Mouse (Mus musculus): ENCODE results near the gene Zfp808.
"Not testable (repeated sequence)": the region's sequence is repeated elsewhere in the genome, so short reads cannot be mapped to it uniquely, and the experiment has no call there.

Zfp808 gene

DNA sequence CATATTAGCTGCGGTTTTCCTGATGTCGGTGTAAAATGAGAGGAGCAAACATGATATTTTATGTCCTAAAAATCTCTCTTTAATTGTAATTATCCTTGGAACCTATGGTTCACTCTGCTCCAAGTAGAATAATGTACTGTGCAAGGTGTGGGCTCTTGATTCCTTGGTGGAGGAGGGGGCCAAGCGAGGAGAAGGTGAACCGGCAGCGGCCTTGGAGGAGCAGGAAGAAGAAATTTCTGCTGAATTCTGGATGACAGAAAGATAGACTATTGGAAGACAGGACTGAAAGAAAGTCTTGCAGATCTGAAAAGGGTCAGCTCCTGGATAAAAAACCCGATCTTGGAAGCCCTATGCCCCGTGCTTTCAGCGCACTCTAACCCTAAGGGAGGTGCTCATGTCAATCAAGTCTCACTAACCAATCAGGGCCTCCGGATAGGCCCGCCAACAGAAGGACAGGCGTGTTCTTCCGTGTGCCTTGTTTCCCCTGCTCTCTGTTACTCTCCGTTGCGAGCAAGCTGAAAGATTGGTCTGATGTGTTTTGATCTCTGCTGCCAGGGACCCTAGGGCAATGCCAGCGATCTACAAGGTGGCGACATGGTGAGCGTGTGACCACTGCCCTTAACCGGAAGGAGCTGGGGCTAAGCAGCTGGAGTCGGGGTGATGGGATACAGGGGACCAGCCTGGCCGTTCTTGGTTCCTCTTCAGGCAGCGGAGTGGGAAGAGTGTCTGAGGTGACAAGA is at the start of gene Zfp808:
TSS of gene Zfp808 (plus strand) at position 455 of the 740 bp plus-strand sequence.
- DNase-seq (ENCODE audit: low spot score in 2 of 2), result peak; percentile 13 to 43

DNA sequence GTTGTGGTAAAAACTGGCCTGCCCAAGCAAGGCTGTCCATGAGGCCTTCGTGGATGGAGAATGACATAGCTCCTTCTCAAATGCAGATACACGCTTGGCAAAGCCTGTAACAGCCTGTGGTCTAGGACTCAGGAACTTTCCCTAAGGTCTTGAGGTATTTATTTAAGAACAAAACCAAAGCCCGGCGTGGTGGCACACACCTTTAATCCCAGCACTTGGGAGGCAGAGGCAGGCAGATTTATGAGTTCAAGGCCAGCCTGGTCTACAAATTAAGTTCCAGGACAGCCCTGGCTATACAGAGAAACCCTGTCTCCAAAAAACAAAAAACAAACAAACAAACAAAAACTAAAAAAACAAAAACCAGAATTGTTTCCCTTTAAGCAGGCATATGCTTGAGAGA is 30.9 kb upstream of the Zfp808 start:
- not testable (repeated sequence) for DNase-seq (ENCODE audit: low spot score in 2 of 2)

DNA sequence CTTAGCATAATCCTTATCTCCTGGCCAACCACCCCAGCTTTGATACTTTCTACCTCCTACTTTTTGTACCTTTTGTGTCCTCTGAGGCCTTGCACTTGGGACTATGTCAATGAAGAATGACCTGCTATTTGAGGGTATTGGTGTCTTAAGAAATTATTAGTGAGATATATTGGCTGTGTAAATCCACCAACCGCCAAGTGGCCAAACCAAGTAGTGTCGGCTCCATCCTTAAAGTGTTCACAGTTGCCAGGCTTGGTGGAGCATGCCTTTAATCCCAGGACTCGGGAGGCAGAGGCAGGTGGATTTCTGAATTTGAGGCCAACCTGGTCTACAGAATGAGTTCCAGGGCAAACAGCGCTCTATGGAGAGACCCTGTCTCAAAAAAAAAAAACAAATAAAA is 30.2 kb upstream of the Zfp808 start:
- DNase-seq (ENCODE audit: low spot score in 2 of 2), result not testable (repeated sequence)

DNA sequence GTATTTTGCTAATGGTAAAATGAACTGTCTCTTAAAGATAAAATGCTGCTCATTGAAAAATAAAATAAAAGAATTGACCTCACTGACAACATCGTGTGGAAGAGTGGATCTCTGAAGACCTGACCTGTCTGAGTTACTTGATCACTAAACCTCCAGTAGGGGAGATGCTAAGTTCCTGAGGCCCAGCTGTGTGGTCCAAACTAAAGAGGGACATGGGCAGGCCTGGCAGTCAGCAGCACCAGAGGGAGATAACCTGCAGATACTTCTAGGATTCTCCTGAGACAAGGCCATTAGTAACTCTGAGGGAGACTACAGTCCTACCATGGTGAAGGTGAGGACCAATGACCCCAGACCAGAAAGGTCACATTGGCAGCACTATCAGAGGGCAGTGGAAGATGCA is 27.3 kb upstream of the Zfp808 start:
- not testable (repeated sequence) for DNase-seq (ENCODE audit: low spot score in 2 of 2)

DNA sequence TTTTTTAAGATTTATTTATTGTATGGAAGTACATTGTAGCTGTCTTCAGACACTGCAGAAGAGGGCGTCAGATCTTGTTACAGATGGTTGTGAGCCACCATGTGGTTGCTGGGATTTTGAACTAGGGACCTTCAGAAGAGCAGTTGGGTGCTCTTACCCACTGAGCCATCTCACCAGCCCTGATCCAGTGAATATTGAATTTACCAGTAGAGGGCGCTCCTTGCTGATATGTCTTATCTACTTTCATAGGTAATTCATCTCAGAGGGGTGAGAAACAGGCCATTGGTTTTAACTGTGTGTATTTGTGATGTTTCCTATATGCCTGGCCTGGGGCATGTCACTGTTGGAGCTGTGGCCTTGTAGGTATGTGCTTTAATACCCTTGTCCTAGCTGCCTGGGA is 13.8 kb upstream of the Zfp808 start:
- DNase-seq (ENCODE audit: low spot score in 2 of 2), result not testable (repeated sequence)

DNA sequence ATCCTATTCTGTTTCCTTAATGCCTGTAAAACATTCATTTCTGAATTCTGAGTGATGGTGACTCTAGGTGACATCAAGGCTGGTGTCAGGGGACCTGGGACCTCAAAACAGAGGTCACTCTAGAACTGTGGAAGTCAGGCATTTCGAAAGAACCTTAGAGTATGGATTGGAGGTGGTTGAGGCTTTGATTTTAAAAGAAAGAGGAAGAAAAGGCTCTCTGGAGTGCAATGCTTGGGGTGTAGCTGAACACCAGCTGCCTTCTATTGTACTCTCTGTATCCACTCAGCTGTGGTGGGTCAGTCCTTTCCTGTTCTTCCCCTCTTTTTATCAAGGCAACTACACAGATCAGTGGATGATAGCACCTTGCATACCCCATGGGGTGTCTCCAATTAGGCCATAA is 8.1 kb upstream of the Zfp808 start:
- not testable (repeated sequence) for DNase-seq (ENCODE audit: low spot score in 2 of 2)

DNA sequence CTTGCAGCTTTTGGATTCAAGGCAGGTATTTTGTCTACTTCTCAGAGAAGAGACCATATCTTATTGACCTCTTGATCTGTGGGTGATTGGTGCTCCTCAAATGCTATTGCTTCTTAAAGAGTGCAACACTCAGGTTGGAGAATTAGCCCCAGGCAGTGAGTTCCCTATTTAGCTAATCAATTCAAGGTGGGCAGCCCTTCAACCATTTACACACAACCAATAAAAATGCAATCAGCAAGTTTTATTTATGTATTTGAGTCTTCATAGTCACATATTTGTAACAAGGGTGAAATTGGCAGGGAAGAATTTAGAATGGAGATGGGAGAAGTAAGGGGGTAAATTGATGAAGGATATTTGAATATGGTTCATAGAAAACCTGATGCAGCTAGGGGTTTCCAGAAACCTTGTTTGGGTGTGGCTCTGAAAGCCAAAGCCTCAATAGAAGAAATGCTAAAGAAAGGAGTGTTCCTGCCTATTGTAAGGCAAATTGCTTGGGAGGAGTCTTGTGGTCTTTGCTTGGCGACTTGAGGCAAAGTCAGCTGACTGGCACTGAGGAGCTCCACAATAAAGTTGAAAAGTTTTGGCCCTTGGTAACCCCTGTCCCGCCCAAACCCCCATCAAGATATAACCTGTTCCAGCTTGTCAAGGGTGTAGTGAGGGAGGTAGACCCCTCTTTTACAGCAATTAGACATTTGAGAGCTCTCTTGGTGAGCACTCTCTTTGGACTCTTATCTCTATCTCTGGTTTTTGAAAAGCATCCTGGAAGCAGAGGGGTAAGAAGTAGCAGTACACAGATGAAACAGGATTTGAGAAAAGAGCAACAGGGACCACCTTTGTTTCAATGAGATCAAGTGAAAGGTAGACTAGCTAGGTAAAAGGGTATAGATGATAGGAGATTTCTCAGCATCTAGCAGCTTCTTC is 52.4 kb downstream of the Zfp808 start:
- not testable (repeated sequence) for DNase-seq (ENCODE audit: low spot score in 2 of 2)

DNA sequence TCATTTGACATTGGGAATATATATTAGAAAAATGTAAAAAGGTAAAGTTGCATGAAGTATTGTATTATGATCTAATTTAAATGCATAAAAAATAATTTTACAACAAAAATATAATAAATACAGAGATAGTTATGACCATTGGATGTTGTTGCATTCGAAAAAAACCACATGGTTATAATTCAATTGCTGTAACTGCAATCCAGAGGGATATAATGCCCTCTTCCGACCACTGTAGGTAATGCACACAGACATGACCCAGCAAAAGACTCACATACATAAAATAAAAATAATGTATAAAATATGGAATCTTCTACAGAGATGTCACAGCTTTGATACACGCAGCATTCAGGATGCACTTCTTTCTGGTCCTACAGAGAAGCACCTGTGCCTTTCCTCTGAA is 115.6 kb downstream of the Zfp808 start:
- no peak for DNase-seq (ENCODE audit: low spot score in 2 of 2)

DNA sequence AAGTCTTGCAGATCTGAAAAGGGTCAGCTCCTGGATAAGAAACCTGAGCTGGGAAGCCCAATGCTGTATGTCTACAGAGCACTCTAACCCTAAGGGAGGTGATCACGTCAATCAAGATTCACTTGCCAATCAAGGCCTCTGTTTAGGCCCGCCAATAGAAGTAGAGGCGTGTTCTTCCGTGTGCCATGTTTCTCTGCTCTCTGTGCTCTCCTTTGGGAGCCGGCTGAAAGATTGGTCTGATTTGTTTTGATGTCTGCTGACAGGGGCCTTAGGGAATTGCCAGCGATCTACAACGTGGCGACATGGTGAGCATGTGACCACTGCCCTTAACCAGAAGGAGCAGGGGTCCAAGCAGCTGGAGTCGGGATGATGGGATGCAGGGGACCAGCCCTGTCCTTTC is 125.5 kb downstream of the Zfp808 start:
- not testable (repeated sequence) for DNase-seq (ENCODE audit: low spot score in 2 of 2)

DNA sequence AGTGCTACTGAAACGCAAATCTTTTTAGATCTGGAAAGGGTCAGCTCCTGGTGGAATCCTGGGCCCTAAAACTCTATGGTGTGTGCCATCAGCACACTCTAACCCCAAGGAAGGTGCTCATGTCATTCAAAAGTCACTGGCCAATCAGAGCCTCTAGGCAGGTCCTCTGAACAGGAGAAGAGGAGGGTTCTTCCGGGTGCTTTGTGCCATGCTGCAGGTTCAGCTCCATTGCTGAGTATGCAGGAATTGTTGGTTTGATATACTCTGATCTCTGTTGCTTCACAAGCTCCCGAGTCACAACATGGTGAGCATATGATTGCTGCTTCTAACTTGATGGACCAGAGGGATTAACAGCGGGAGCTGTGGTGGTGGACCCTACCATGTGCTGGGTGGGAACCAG is 133.7 kb downstream of the Zfp808 start:
- DNase-seq (ENCODE audit: low spot score in 2 of 2), result no peak

Data from left cerebral cortex, adult 9 months (tissue).